Mouse (Mus musculus): ENCODE measurements around the gene Grn. TPM values are rescaled to one million over a fixed set of nuclear protein-coding genes. Genes with fewer than 3 reads are reported as not detected.

The Grn gene
- total RNA-seq, 1 experiment from 2014 or later = 45.2 TPM

DNA sequence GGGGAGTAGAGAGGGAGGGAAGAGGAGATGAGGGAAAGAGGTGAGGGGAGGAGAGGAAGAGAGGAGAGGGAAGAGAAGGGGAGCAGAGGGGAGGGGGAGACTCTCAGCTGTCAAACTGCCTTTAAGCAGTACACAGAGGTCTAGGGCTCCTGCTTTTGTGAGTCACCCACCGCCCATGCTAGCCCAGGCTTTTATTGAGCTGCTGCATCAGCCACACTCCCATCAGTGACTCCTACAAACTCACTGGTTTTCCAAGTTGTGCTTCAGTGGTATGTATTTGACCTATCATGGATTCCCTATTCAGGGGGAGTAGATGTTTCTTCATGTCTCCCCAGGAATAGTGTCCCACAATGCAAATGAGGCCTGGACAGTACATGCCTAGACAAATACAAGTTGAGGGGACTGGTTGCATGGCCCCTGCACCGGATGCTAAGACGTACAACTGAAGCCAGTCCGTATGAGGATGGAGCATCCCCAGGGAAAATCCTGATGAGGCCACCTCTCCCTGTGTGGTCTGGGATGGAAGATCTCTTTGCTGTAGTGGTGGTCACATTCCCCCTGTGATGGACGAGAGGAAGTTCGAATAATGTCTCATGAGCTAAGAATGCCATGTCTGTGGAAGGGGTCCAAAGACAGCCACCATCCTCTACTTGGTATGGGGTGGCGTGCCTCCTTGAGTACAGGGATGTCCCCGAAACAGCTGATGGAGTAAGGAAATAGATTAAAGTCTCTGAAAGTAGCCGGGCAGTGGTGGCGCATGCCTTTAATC lies 14.9 kb upstream of the Grn start:
- no peak for ATAC-seq (ENCODE audit: extremely low read depth, insufficient number of reproducible peaks, low FRiP score, poor library complexity, severe bottlenecking)

- no peak for ATAC-seq (ENCODE audit: extremely low read depth, insufficient number of reproducible peaks, low FRiP score, poor library complexity, severe bottlenecking)
Measured at GRCm38 (mm10) chr11:102417160-102417559, 13.0 kb upstream of the Grn start.

DNA sequence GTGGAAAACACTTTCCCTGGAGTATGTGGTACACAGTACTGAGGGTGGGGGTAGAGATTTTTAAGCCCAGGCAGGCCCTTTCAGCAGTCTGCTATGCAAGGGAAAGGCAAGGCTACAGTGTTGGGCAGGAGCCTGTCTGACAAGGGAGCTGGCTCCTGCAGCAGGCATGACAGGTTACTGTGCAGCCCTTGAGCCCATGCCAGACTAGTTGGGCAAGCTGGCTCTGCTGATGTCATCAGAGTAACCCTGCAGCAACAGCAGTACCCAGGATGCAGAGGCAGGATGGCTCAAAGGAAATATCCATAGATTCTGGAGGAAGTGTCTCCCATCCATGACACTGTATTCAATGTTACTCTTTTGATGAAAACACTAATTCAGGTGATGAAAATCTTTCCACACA lies 11.2 kb upstream of the Grn start:
- ATAC-seq (ENCODE audit: extremely low read depth, insufficient number of reproducible peaks, low FRiP score, poor library complexity, severe bottlenecking) = no peak

DNA sequence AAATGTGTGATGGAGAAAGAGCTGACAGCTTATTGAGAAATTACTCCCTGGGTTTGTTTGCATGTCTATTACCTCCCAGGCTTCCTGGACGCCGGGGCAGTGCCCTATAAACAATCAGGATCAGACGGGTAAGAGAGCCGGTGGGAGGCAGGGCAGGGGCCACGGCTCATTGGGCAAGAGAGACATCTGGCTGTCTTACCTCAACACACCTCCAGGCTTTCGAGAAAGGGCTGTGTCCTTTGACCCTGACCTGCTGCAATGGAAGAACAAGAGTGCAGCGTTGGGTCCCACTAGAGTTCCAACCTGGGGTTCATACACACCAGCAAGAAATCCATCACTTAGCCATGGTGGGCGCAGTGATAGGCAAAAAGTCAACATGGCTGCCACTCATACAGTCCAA lies 8.6 kb upstream of the Grn start:
- no peak for ATAC-seq (ENCODE audit: extremely low read depth, insufficient number of reproducible peaks, low FRiP score, poor library complexity, severe bottlenecking)

GRCm38 (mm10) chr11:102424666-102425065 lies 5.4 kb upstream of the Grn start:
- ATAC-seq (ENCODE audit: extremely low read depth, insufficient number of reproducible peaks, low FRiP score, poor library complexity, severe bottlenecking) = no peak

GRCm38 (mm10) chr11:102425555-102426316 lies 4.4 kb upstream of the Grn start:
- no peak for ATAC-seq (ENCODE audit: extremely low read depth, insufficient number of reproducible peaks, low FRiP score, poor library complexity, severe bottlenecking)

- no peak for ATAC-seq (ENCODE audit: extremely low read depth, insufficient number of reproducible peaks, low FRiP score, poor library complexity, severe bottlenecking)
Measured at GRCm38 (mm10) chr11:102428981-102429540, 1.1 kb upstream of the Grn start.

DNA sequence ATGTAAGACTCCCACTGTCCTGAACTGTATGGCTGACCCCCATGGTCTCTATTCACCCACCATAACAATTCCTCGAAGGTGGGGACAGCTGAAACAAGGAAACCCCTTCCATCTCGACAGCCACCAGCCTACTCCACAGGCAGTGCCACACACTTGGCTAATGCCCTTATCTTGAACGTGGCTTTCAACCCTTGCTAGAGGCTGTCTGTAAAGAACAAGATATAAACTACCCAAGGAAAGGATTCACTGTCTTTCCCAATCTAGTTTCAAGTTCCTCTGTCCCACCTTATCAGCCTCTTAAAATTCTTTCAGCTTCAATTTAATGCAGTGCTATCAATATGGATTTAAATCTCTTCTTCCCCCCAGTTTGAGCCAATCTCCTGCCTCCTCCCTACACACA lies 564 bp upstream of the Grn start:
- ATAC-seq (ENCODE audit: extremely low read depth, insufficient number of reproducible peaks, low FRiP score, poor library complexity, severe bottlenecking) = no peak

DNA sequence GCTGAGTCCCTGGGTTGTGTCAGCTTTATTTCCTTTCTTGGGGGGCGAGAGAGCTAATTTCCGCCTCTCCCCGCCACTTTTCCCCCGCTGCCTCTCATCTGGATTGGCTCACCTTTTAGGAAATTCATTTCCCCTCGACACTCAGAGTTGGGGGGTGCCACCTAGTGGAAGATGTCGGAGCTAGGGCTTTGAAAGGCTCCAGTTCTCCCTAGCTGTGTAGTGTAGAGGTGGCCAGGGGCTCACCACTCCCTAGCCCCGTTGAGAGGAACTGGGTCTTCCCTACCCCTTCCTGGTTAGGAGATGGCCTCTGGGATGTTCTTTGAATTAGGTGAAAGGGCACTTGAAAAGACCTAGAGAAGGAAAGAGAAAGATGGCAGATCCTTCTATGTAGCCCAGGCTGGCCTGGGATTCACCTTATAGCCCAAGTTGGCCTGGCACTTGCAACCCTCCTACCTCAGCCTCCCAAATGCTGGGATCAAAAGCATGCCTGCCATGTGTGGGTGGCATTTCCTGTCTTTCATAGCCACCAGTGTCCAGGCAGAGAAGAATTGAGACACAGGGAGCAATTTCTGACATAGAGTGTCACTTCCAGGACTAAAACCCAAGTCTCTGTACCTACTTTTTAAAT lies 1.0 kb downstream of the Grn start:
- ATAC-seq (ENCODE audit: extremely low read depth, insufficient number of reproducible peaks, low FRiP score, poor library complexity, severe bottlenecking) = peak; percentile 34; the same call in 1 of the 2 replicates

DNA sequence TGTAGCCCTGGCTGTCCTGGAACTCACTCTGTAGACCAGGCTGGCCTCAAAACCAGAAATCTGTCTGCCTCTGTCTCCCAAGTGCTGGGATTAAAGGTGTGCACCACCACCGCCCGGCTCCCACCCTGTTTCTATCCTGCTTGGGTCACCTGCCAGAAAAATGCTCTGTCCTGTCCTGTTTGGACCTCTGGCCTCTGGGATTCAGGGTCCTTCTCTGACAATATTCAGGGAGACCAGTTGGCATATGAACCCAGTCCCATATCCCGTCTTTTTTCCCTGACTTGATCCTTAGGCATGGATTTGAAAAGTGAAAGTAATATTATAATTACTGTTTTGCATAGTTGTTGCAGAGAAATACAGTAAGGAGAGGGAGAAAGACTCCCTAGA lies 1.6 kb downstream of the Grn start:
- no peak for ATAC-seq (ENCODE audit: extremely low read depth, insufficient number of reproducible peaks, low FRiP score, poor library complexity, severe bottlenecking)

DNA sequence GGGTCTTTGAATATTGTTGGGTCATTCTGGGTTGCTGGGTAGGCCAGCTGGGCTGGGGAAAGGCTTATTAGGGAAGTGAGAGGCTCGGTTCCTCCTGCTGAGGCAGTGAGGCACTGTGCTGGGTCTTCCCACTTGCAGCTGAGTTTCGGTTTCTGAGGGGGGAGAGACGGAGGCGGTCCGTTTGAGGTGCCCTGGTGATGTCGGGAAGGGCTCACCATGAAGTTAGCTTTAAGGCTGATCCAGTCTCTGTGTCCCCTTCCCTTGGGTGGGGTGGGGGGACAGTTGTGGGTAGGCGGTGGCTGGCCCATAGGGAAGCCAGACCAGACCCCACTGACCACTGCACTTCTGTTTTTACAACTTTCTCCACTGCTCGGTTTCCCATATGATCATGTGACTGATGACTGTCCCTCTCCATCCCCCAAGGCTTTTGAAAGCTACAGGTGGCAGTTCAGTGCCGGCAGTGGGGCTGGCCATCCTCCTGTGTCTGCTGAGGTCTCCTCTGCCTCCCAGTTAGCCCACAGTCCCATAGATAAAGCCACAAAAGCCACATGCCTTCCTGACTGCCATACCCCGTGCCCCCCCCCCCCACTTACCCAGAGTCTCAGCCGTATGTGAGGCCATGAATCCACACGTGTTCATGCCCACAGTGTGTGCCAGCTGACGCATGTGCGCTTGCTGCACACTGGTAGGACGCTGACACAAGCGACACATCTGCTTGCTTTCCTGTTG lies 2.2 kb downstream of the Grn start:
- peak; percentile 67 for ATAC-seq (ENCODE audit: extremely low read depth, insufficient number of reproducible peaks, low FRiP score, poor library complexity, severe bottlenecking)

- ATAC-seq (ENCODE audit: extremely low read depth, insufficient number of reproducible peaks, low FRiP score, poor library complexity, severe bottlenecking) = no peak
Measured at GRCm38 (mm10) chr11:102432896-102433295, 2.8 kb downstream of the Grn start.

DNA sequence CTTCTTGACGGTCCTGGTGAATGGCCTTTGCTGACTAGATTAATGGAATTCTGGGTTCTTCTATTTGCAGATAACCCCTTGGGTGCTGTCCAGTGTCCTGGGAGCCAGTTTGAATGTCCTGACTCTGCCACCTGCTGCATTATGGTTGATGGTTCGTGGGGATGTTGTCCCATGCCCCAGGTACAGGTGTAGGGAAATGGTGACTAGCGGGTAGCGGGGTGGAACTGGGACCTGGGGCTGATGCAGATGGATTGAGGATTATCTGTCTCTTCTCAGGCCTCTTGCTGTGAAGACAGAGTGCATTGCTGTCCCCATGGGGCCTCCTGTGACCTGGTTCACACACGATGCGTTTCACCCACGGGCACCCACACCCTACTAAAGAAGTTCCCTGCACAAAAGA lies 3.8 kb downstream of the Grn start:
- ATAC-seq (ENCODE audit: extremely low read depth, insufficient number of reproducible peaks, low FRiP score, poor library complexity, severe bottlenecking) = no peak

DNA sequence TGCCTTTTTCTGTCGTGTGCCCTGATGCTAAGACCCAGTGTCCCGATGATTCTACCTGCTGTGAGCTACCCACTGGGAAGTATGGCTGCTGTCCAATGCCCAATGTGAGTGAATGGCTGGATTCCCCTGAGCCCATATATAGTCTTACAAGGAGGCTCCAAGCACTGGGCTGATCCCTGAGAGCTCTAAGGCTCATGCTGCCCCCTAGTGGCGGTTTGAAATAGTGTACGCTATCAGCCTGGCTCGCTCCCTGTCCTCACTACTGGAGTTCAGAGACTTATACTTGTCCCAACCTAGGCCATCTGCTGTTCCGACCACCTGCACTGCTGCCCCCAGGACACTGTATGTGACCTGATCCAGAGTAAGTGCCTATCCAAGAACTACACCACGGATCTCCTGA lies 4.3 kb downstream of the Grn start:
- peak; percentile 37 for ATAC-seq (ENCODE audit: extremely low read depth, insufficient number of reproducible peaks, low FRiP score, poor library complexity, severe bottlenecking)

- ATAC-seq (ENCODE audit: extremely low read depth, insufficient number of reproducible peaks, low FRiP score, poor library complexity, severe bottlenecking) = no peak
Measured at GRCm38 (mm10) chr11:102434816-102435705, 4.9 kb downstream of the Grn start.

- ATAC-seq (ENCODE audit: extremely low read depth, insufficient number of reproducible peaks, low FRiP score, poor library complexity, severe bottlenecking) = no peak
Measured at GRCm38 (mm10) chr11:102435754-102436470, 5.8 kb downstream of the Grn start.

DNA sequence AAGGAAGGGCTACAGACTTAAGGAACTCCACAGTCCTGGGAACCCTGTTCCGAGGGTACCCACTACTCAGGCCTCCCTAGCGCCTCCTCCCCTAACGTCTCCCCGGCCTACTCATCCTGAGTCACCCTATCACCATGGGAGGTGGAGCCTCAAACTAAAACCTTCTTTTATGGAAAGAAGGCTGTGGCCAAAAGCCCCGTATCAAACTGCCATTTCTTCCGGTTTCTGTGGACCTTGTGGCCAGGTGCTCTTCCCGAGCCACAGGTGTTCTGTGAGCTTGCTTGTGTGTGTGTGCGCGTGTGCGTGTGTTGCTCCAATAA lies 6.3 kb downstream of the Grn start:
- ATAC-seq (ENCODE audit: extremely low read depth, insufficient number of reproducible peaks, low FRiP score, poor library complexity, severe bottlenecking) = no peak

All from neutrophil, adult 5-6 weeks (primary cell).